Mouse (Mus musculus) CH12.LX (cell line): ENCODE measurements around the gene Pikfyve. TPM values are rescaled to one million over a fixed set of nuclear protein-coding genes. Genes with fewer than 3 reads are reported as not detected.
A peak's percentile ranks its signal among the peaks of the same experiment; 100 is the strongest.

Experiments
- DNase-seq: peaks from one replicate; pipeline ENCODE4 v3.0.0-alpha.2; 2013; ENCODE audit errors: extremely low read depth
- H3K27ac ChIP-seq: 2 replicates; pipeline ENCODE4 v1.5.1; 2012; ENCODE audit warnings: low read depth, mild to moderate bottlenecking, control low read depth, moderate library complexity; ENCODE audit not compliant: insufficient read depth
- H3K27me3 ChIP-seq: replicated peaks from 2 replicates; pipeline ENCODE3; 2012; ENCODE audit warnings: inconsistent platforms
- H3K36me3 ChIP-seq, 2 experiments: replicated peaks in 1 of 2; 2 replicates each; pipeline versions ENCODE3 to v1.6.1; 2012; ENCODE audit warnings: inconsistent platforms in 1 of 2, low read length in 1 of 2, mild to moderate bottlenecking in 1 of 2, mixed read lengths in 1 of 2, moderate library complexity in 1 of 2; ENCODE audit not compliant: control insufficient read depth in 1 of 2, insufficient read depth in 1 of 2
- H3K4me1 ChIP-seq, 2 experiments: 2 replicates each; pipeline ENCODE4 v1.6.1; 2012; ENCODE audit warnings: inconsistent platforms in 1 of 2, moderate library complexity in 1 of 2; ENCODE audit not compliant: insufficient read depth in 2 of 2, control insufficient read depth in 1 of 2
- H3K4me2 ChIP-seq: 2 replicates; pipeline ENCODE4 v1.6.1; 2012; ENCODE audit warnings: low read depth, mild to moderate bottlenecking, control low read depth; ENCODE audit not compliant: poor library complexity, insufficient read depth, severe bottlenecking
- H3K4me3 ChIP-seq, 3 experiments: fragments of 150-350 bp in 1 of 3; sonication (generic) in 1 of 3; replicated peaks in 1 of 3; 2 replicates each; pipeline versions ENCODE3 to v1.5.1; 2011 to 2012; ENCODE audit warnings: low read depth in 2 of 3, low read length in 2 of 3, mild to moderate bottlenecking in 2 of 3, moderate library complexity in 2 of 3, control low read depth in 1 of 3, improper control_type of control experiment in 1 of 3, inconsistent platforms in 1 of 3, mixed read lengths in 1 of 3; ENCODE audit not compliant: poor library complexity in 1 of 3
- H3K79me2 ChIP-seq: replicated peaks from 2 replicates; pipeline ENCODE4 v1.6.1; 2012; ENCODE audit warnings: mild to moderate bottlenecking, moderate library complexity; ENCODE audit not compliant: control insufficient read depth, poor library complexity, insufficient read depth, severe bottlenecking; ENCODE audit errors: extremely low read depth
- H3K9ac ChIP-seq: 2 replicates; pipeline ENCODE4 v1.6.1; 2012; ENCODE audit warnings: low read depth, mild to moderate bottlenecking, control low read depth, moderate library complexity; ENCODE audit not compliant: insufficient read depth
- H3K9me3 ChIP-seq: replicated peaks from 2 replicates; pipeline ENCODE3; 2012; ENCODE audit warnings: low read length, inconsistent platforms, mixed read lengths
- BHLHE40 ChIP-seq: IDR thresholded peaks from 2 replicates; pipeline ENCODE4 v1.6.1; 2011; ENCODE audit warnings: mild to moderate bottlenecking, low read depth, low read length, improper control_type of control experiment
- CHD2 ChIP-seq: IDR thresholded peaks from 2 replicates; pipeline ENCODE4 v1.6.1; 2011; ENCODE audit warnings: low read length, improper control_type of control experiment
- CTCF ChIP-seq, 2 experiments: IDR thresholded peaks in 1 of 2; conservative IDR thresholded peaks in 1 of 2; 2 replicates each; pipeline ENCODE4 v1.5.1; 2011 to 2012; ENCODE audit warnings: low read depth in 2 of 2, low read length in 2 of 2, improper control_type of control experiment in 1 of 2, inconsistent platforms in 1 of 2, mild to moderate bottlenecking in 1 of 2, moderate library complexity in 1 of 2
- E2F4 ChIP-seq: IDR thresholded peaks from 2 replicates; pipeline ENCODE4 v1.6.1; 2011; ENCODE audit warnings: low read depth, low read length, improper control_type of control experiment; ENCODE audit not compliant: insufficient replicate concordance
- ELF1 ChIP-seq: IDR thresholded peaks from 2 replicates; pipeline ENCODE4 v1.6.1; 2014; ENCODE audit warnings: low read depth, mild to moderate bottlenecking, inconsistent platforms, low read length, improper control_type of control experiment
- EP300 ChIP-seq: IDR thresholded peaks from 2 replicates; pipeline ENCODE4 v1.6.1; 2011; ENCODE audit warnings: low read length, improper control_type of control experiment
- ETS1 ChIP-seq: conservative IDR thresholded peaks from 2 replicates; pipeline ENCODE4 v1.6.1; 2012; ENCODE audit warnings: low read depth, mild to moderate bottlenecking, inconsistent platforms, low read length, improper control_type of control experiment, moderate library complexity
- HCFC1 ChIP-seq: IDR thresholded peaks from 2 replicates; pipeline ENCODE4 v1.6.1; 2012; ENCODE audit warnings: low read depth, mild to moderate bottlenecking, inconsistent platforms, low read length, improper control_type of control experiment
- IRF4 ChIP-seq: IDR thresholded peaks from 2 replicates; pipeline ENCODE4 v1.6.1; 2014; ENCODE audit warnings: low read depth, mild to moderate bottlenecking, inconsistent platforms, low read length, improper control_type of control experiment
- JUN ChIP-seq: IDR thresholded peaks from 2 replicates; pipeline ENCODE4 v1.6.1; 2011; ENCODE audit warnings: low read depth, mild to moderate bottlenecking, low read length, improper control_type of control experiment, moderate library complexity; ENCODE audit not compliant: insufficient read depth
- KAT2A ChIP-seq: IDR thresholded peaks from 2 replicates; pipeline ENCODE4 v1.6.1; 2012; ENCODE audit warnings: low read length, improper control_type of control experiment, inconsistent platforms; ENCODE audit not compliant: insufficient replicate concordance
- MAFK ChIP-seq: IDR thresholded peaks from 2 replicates; pipeline ENCODE4 v1.6.1; 2011; ENCODE audit warnings: low read length, improper control_type of control experiment; ENCODE audit not compliant: insufficient replicate concordance
- MAX ChIP-seq: IDR thresholded peaks from 2 replicates; pipeline ENCODE4 v1.6.1; 2011; ENCODE audit warnings: low read length, improper control_type of control experiment
- MAZ ChIP-seq: IDR thresholded peaks from 2 replicates; pipeline ENCODE4 v1.6.1; 2012; ENCODE audit warnings: low read depth, mild to moderate bottlenecking, inconsistent platforms, low read length, improper control_type of control experiment, moderate library complexity
- MEF2A ChIP-seq: IDR thresholded peaks from 2 replicates; pipeline ENCODE4 v1.6.1; 2014; ENCODE audit warnings: low read depth, mild to moderate bottlenecking, inconsistent platforms, low read length, improper control_type of control experiment, borderline replicate concordance
- MXI1 ChIP-seq: IDR thresholded peaks from 2 replicates; pipeline ENCODE4 v1.6.1; 2011; ENCODE audit warnings: mild to moderate bottlenecking, low read depth, low read length, improper control_type of control experiment
- MYC ChIP-seq: IDR thresholded peaks from 2 replicates; pipeline ENCODE4 v1.6.1; 2011; ENCODE audit warnings: low read depth, mild to moderate bottlenecking, improper control_type of control experiment, low read length
- RAD21 ChIP-seq: IDR thresholded peaks from 2 replicates; pipeline ENCODE4 v1.6.1; 2011; ENCODE audit warnings: low read depth, mild to moderate bottlenecking, low read length, improper control_type of control experiment, moderate library complexity
- RCOR1 ChIP-seq: conservative IDR thresholded peaks from 2 replicates; pipeline ENCODE4 v1.6.1; 2012; ENCODE audit warnings: low read depth, mild to moderate bottlenecking, inconsistent platforms, low read length, improper control_type of control experiment
- SMC3 ChIP-seq: IDR thresholded peaks from 2 replicates; pipeline ENCODE4 v1.6.1; 2011; ENCODE audit warnings: low read depth, low read length, improper control_type of control experiment
- TBP ChIP-seq: conservative IDR thresholded peaks from 2 replicates; pipeline ENCODE4 v1.6.1; 2011; ENCODE audit warnings: low read depth, low read length, improper control_type of control experiment
- UBTF ChIP-seq: IDR thresholded peaks from 2 replicates; pipeline ENCODE4 v1.6.1; 2012; ENCODE audit warnings: low read depth, mild to moderate bottlenecking, inconsistent platforms, low read length, improper control_type of control experiment, moderate library complexity
- USF1 ChIP-seq: IDR thresholded peaks from 2 replicates; pipeline ENCODE4 v1.6.1; 2014; ENCODE audit warnings: low read depth, mild to moderate bottlenecking, inconsistent platforms, low read length, improper control_type of control experiment
- USF2 ChIP-seq: conservative IDR thresholded peaks from 2 replicates; pipeline ENCODE4 v1.6.1; 2011; ENCODE audit warnings: low read depth, low read length, improper control_type of control experiment
- ZKSCAN1 ChIP-seq: IDR thresholded peaks from 2 replicates; pipeline ENCODE4 v1.6.1; 2012; ENCODE audit warnings: low read depth, inconsistent platforms, low read length, improper control_type of control experiment, borderline replicate concordance
- ZMIZ1 ChIP-seq: IDR thresholded peaks from 2 replicates; pipeline ENCODE4 v1.6.1; 2012; ENCODE audit warnings: low read depth, mild to moderate bottlenecking, inconsistent platforms, low read length, improper control_type of control experiment
- ZNF384 ChIP-seq: IDR thresholded peaks from 2 replicates; pipeline ENCODE4 v1.6.1; 2012; ENCODE audit warnings: low read depth, low read length, improper control_type of control experiment, inconsistent platforms
- dilution Hi-C: fragments of 300-500 bp; cut with MboI; formaldehyde crosslinking; loops from 2 replicates; pipeline ENCODE4 v1.14.3; 2020; ENCODE audit warnings: low sequenced_read_pairs; ENCODE audit not compliant: extremely low pct_unique_long_range_greater_than_20kb, extremely low pct_ligation_motif_present
- in situ Hi-C: fragments of 300-500 bp; cut with MboI; formaldehyde crosslinking; loops from 3 replicates; pipeline ENCODE4 v1.14.3; 2019; ENCODE audit warnings: low sequenced_read_pairs, low pct_ligation_motif_present, low pct_unique_long_range_greater_than_20kb, mixed read lengths
- polyA plus RNA-seq: library from polyadenylated mRNA; unstranded; fragments of >175 nt; gene quantifications from 2 replicates; pipeline ENCODE4 v1.2.1, GENCODE M21; 2012; ENCODE audit warnings: low read depth; ENCODE audit not compliant: insufficient read length
- total RNA-seq, 2 experiments: library from RNA; depleted of rRNA; stranded (reverse); fragments of 300-350 nt in 1 of 2; fragments of >200 nt in 1 of 2; gene quantifications; 2 replicates each; pipeline ENCODE4 v1.2.3; 2012 to 2014

Gene Pikfyve
- total and polyA plus RNA-seq, 3 experiments: 12.6 to 25.5 (median 14.5) TPM

DNA sequence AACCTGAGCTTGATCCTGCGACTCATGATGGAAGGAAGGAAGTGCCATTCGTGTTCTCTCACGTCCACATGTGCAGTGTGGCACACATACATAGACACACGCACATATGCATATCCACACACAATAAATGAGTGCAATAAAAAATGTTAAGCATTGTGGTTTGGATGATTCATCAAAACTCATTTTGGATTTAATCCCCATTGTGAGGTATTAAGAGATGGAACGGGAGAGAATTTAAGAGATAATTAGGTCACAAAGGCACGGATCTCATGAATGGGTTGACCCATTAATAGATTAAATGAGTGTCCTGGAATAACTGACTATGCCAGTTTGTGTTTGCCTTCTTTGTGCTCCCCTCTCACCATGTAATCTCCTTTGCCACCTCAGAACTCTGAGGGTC lies 95.3 kb downstream of the Pikfyve start, which contains the start of gene Pth2r:
Gene Pth2r, plus strand, starts transcription at position 301 of the 400 bp plus-strand sequence.
- TF ChIP-seq USF2: no peak
- no peak for TF ChIP-seq ELF1
- no peak for TF ChIP-seq MEF2A
- TF ChIP-seq KAT2A: no peak
- TF ChIP-seq CHD2: no peak
- no peak for TF ChIP-seq MXI1
- TF ChIP-seq UBTF: no peak
- Histone ChIP-seq H3K36me3 (peaks cover 3 to 21% of the 10 kb centered on the region in 2 experiments), H3K79me2 (no peaks in the 10 kb centered on the region), H3K4me2 (no peak within 1 kb of the TSS), H3K9ac (no peak within 1 kb of the TSS), H3K4me1 (no peaks in the 10 kb centered on the region), H3K27me3 (no peaks in the 10 kb centered on the region), H3K4me3 (no peak within 1 kb of the TSS), H3K9me3 (no peaks in the 10 kb centered on the region), H3K27ac (no peak within 1 kb of the TSS)
- no peak for DNase-seq
- in situ Hi-C loops (no loop called here), dilution Hi-C loops (no loop called here)

DNA sequence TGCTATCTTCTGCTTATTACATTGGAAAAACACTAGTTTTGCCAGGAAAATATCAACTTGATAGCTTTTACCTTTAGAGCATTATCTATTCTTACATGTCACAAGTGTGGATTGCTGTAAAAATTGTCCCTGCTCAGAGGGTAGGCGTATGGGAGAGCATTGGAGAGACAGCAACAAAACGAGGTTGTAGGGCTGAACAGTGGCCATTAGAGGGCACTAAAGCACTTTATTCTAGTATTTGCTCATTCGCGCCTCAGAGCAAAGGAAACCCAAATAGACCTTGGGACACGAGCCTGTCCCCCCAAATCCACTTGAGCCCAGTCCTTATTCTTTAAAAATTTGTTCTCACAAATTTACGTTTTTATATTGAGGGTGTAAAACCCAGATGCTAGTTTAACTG lies 96.3 kb downstream of the Pikfyve start:
- no peak overlapping the region for H3K4me3 ChIP-seq
- peak; percentile 57 for DNase-seq
- no peaks in the 10 kb centered on the region for H3K4me1 ChIP-seq
- in situ Hi-C loops (no loop called here), dilution Hi-C loops (no loop called here)
- no peak overlapping the region for H3K4me2 ChIP-seq
- no peaks in the 10 kb centered on the region for H3K27me3 ChIP-seq
- no peaks in the 10 kb centered on the region for H3K79me2 ChIP-seq
- H3K27ac ChIP-seq: no peak overlapping the region
- no peaks in the 10 kb centered on the region for H3K9me3 ChIP-seq
- no peak overlapping the region for H3K9ac ChIP-seq
- peak; percentile 77 for TF ChIP-seq RAD21
- peak; percentile 55 to 79 for TF ChIP-seq CTCF (conservative IDR thresholded peaks at IDR 0.05 in 1 of 2, IDR thresholded peaks at IDR 0.05 in 1 of 2; ENCODE audit: low read depth in 2 of 2, low read length in 2 of 2)
- no peak for TF ChIP-seq EP300
- peak; percentile 53 for TF ChIP-seq SMC3
- 0 out of 2 replicates have a peak, but pooled peaks have one; percentile 64 for TF ChIP-seq E2F4
- TF ChIP-seq ZNF384: peak; percentile 19; the same call in 1 of the 2 replicates
- no peak for TF ChIP-seq HCFC1
- TF ChIP-seq MXI1: no peak
- H3K36me3 ChIP-seq: peaks cover 0 to 12% of the 10 kb centered on the region in 2 experiments

DNA sequence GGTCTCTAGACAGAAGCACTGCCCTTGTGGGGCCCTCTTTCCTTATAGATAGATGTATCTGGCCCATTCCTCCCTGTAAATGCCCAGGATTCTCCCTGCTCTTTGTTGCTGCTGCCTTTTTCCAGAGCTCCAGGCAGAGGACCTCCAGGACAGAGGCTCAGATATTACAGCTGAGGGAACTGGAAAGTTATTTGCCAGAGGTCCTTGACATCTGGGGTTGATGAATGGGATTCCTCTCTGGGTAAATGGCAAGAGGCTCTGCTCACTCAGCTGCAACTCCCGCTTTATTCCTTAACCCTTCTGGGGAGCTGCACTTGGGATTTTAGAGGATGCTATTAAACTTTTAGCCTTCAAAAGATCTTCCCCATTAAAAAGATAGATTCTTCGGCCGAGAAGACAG lies 122.0 kb downstream of the Pikfyve start:
- no peak for DNase-seq
- Histone ChIP-seq H3K27me3 (no peaks in the 10 kb centered on the region), H3K4me2 (no peak overlapping the region), H3K4me3 (no peak overlapping the region), H3K9ac (no peak overlapping the region), H3K79me2 (no peaks in the 10 kb centered on the region), H3K27ac (no peak overlapping the region), H3K9me3 (no peaks in the 10 kb centered on the region), H3K36me3 (no peaks in the 10 kb centered on the region), H3K4me1 (peaks cover 0 to 6% of the 10 kb centered on the region in 2 experiments; a peak in 1 of 4 replicates)
- in situ Hi-C loops (loop anchor here (25.0 kb wide), 1 partner anchor 804 kb away; no protein-coding TSS in a partner anchor), dilution Hi-C loops (no loop called here)
- TF ChIP-seq MAZ (no peak), ZNF384 (no peak), BHLHE40 (no peak), MXI1 (no peak), IRF4 (no peak), ZMIZ1 (no peak), MYC (no peak), MAFK (no peak), ETS1 (no peak), USF1 (no peak), TBP (no peak), JUN (no peak), ZKSCAN1 (no peak), RCOR1 (no peak), MAX (no peak)
